Mouse (Mus musculus) right cerebral cortex, postnatal 10 days (tissue): ENCODE data around the gene Gm17067.
"Not testable (repeated sequence)": the region's sequence is repeated elsewhere in the genome, so short reads cannot be mapped to it uniquely, and the experiment has no call there.

Experiments used
- DNase-seq, 2 experiments: peaks; one replicate each; pipeline ENCODE4 v3.0.0; 2021; ENCODE audit warnings: low spot score in 2 of 2

Gene Gm17067

GRCm38 (mm10) chr7:42726917-42727316, at the start of gene Gm17067:
Gene Gm17067, minus strand, starts transcription at chr7:42727017.
- DNase-seq = not testable (repeated sequence)

GRCm38 (mm10) chr7:42749836-42750235, 23.0 kb upstream of the Gm17067 start:
- DNase-seq = no peak

GRCm38 (mm10) chr7:42738536-42739210, 11.9 kb upstream of the Gm17067 start:
- no peak for DNase-seq

GRCm38 (mm10) chr7:42693251-42693650, 33.6 kb downstream of the Gm17067 start:
- DNase-seq = peak in 1 of 2 experiments; percentile 20

- DNase-seq = peak; percentile 90 to 94
These were observed 34.3 kb downstream of the Gm17067 start, which contains the start of gene Zfp975 for GRCm38 (mm10) chr7:42692362-42693158. Gene Zfp975, minus strand, starts transcription at chr7:42692742.

- DNase-seq = not testable (repeated sequence)
These were observed 46.7 kb downstream of the Gm17067 start for GRCm38 (mm10) chr7:42680081-42680480.

- not testable (repeated sequence) for DNase-seq
These were observed 47.2 kb downstream of the Gm17067 start for GRCm38 (mm10) chr7:42679646-42680045.

GRCm38 (mm10) chr7:42660140-42660539, 66.7 kb downstream of the Gm17067 start:
- not testable (repeated sequence) for DNase-seq
